Mouse (Mus musculus) thymus, postnatal 4 days (tissue): ENCODE results near the gene Snx1.

Experiments used
- DNase-seq: peaks from one replicate; pipeline ENCODE4 v3.0.0; 2021

Gene Snx1

DNA sequence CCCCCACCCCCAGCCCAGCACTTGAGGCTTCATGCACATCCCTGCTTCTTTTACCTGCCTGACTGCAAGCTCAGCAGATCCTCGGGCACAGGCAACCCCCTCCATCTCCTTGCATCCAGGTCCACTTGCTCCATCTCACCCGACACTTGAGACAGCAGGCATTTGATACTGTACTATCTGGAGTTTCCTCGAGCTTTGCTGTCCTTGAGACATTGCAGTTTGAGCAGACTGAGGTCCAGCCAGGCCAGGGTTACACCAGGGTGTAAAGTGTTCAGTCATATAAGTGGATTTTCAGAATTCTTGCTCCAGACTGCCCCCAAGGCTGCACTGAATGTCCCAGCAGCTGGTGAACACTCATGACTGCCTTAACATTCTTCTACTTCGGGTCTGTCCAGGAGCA, 84.1 kb downstream of the Snx1 start:
- no peak for DNase-seq

DNA sequence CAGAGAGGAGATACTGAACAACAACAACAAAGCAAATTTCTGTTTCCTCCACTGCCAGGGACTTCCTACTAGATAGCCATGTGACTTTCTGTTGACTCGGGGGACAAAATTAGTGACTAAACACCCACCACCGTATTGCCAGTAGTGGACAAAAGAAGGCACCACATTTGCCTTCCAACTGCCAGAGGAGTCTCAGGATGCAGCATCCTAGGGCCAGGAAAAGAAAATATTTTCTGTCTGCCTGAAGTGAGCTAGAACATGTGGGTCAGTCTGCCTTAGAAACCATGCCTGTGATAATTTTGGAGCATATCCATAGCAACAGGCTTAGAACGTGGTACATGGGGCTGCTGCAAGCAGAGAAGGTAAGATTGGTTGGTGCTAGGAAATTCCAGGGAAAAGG, 85.6 kb downstream of the Snx1 start:
- no peak for DNase-seq

DNA sequence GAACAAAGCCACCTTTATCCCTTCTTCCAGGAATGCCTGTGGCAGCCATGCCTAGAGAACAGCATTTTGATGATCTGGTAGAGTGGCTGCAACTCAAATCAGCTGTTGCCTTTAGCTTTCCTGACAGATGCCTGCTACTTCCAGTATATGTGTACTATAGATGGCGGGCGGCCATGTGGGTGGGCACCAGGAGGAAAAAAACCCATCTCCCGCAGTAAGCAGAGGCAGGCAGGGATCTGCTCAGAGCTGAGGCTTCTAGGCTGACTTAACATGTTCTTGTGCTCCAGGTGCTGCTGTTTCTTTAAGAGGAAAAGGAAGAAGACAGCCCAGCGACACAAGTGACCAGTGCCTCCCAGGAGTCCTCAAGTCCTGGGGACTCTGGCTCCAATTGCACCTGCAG, 87.1 kb downstream of the Snx1 start:
- DNase-seq, result no peak

DNA sequence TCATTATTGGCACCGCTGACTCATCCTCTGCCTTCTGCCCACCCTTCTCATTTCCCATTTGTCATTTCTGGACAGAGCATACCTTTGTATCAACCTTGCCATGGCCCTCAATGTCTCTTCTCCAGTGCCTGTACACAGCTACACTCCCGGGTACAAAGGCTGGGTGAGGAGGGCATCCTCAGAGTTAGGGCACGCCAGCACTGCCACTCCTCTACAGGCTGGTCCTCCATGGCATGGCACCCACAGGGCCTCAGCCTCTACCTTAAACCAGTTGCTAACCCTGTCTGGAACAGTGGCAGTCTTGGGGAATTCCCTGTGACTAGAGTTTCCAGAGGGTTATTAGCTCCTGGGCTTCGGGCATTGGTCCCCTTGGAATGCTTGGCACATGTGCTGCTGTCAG, 87.8 kb downstream of the Snx1 start:
- DNase-seq, result no peak
